Mouse (Mus musculus) heart, embryonic 14.5 days (tissue): Measurements from ENCODE around the gene Tyw3. TPM values are rescaled to one million over a fixed set of nuclear protein-coding genes. Genes with fewer than 3 reads are reported as not detected.

Experiments
- ATAC-seq: fragments of 200-750 bp; cut with Nextera tagmentation; 2 replicates; pipeline ENCODE4 v1.8.0; 2017; ENCODE audit warnings: low read depth, moderate TSS enrichment; ENCODE audit not compliant: insufficient number of reproducible peaks, insufficient read depth, low FRiP score
- H3K27ac ChIP-seq, 2 experiments: fragments of 200-500 bp in 1 of 2; fragments of 300-500 bp in 1 of 2; sonication (generic) in 1 of 2; replicated peaks in 1 of 2; 2 replicates each; pipeline ENCODE4 v1.5.1; 2012 to 2014; ENCODE audit warnings: low read depth in 2 of 2, low read length in 2 of 2, control low read depth in 1 of 2, mild to moderate bottlenecking in 1 of 2, mixed read lengths in 1 of 2; ENCODE audit not compliant: control insufficient read depth in 1 of 2, insufficient read depth in 1 of 2
- H3K27me3 ChIP-seq: fragments of 300-500 bp; sonication (generic); 2 replicates; pipeline ENCODE4 v1.6.1; 2014; ENCODE audit warnings: mild to moderate bottlenecking, low read length, control low read depth; ENCODE audit not compliant: control insufficient read depth, insufficient read depth
- H3K36me3 ChIP-seq: fragments of 300-500 bp; sonication (generic); 2 replicates; pipeline ENCODE4 v1.6.1; 2014; ENCODE audit warnings: mild to moderate bottlenecking, control low read depth, low read length, mixed read lengths; ENCODE audit not compliant: control insufficient read depth, insufficient read depth
- H3K4me1 ChIP-seq, 2 experiments: fragments of 200-500 bp in 1 of 2; fragments of 300-500 bp in 1 of 2; sonication (generic) in 1 of 2; 2 replicates each; pipeline ENCODE4 v1.6.1; 2012 to 2014; ENCODE audit warnings: low read length in 2 of 2, control low read depth in 1 of 2, mixed read lengths in 1 of 2; ENCODE audit not compliant: control insufficient read depth in 2 of 2, insufficient read depth in 2 of 2
- H3K4me2 ChIP-seq: fragments of 300-500 bp; sonication (generic); 2 replicates; pipeline ENCODE4 v1.6.1; 2014; ENCODE audit warnings: mild to moderate bottlenecking, low read length
- H3K4me3 ChIP-seq, 2 experiments: fragments of 200-500 bp in 1 of 2; fragments of 300-500 bp in 1 of 2; sonication (generic) in 1 of 2; 2 replicates each; pipeline ENCODE4 v1.5.1; 2012 to 2014; ENCODE audit warnings: low read length in 2 of 2, mild to moderate bottlenecking in 2 of 2, control low read depth in 1 of 2, low read depth in 1 of 2, moderate library complexity in 1 of 2; ENCODE audit not compliant: control insufficient read depth in 1 of 2, insufficient read depth in 1 of 2
- H3K9ac ChIP-seq: fragments of 300-500 bp; sonication (generic); 2 replicates; pipeline ENCODE4 v1.6.1; 2014; ENCODE audit warnings: mild to moderate bottlenecking, low read length
- H3K9me3 ChIP-seq: fragments of 300-500 bp; sonication (generic); 2 replicates; pipeline ENCODE4 v1.6.1; 2016; ENCODE audit warnings: low read length, control low read depth; ENCODE audit not compliant: control insufficient read depth
- WGBS: fragments of 180-500 bp; shearing (Covaris S2); extraction: QIAGEN DNeasy Blood & Tissue Kit; methylation state at CpG from one replicate; pipeline ENCODE4 v1.1.7; 2014; 5-methylcytosine and 5-hydroxymethylcytosine counted together
- polyA plus RNA-seq: library from polyadenylated mRNA; unstranded; fragments of >200 nt; fragmentation: Nextera tagmentation; extraction: Ambion mirVana; gene quantifications from 2 replicates; pipeline ENCODE4 v1.2.1, GENCODE M21; 2014

The Tyw3 gene
- polyA plus RNA-seq, 1 experiment from 2014 or later: 11.9 TPM

DNA sequence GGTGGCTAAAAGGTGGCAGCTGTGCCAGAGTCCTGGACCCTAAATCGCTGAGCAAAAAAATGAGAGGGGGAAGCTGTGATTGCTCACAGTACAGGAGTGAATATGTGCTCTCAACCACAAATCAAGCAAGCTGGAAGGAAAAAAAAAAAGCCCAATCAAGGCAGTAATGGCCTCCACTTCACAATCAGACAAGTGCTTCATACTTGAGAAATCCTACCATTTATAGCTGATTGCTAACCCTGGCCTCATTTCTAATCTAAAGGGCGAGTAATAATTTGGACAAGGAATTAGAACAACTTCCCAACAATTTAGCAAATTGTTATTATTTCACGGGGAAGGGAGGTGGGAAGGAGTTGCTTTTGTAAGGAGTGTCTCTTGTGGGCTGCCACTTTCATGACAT, 31.5 kb downstream of the Tyw3 start:
- no peak for ATAC-seq
- WGBS: 64% methylated on average over 3 of the region's 3 CpGs
- Histone ChIP-seq H3K27ac (no peak overlapping the region), H3K36me3 (no peaks in the 10 kb centered on the region), H3K4me3 (no peak overlapping the region), H3K9ac (no peak overlapping the region), H3K4me2 (no peak overlapping the region), H3K9me3 (no peaks in the 10 kb centered on the region), H3K27me3 (peaks cover 7% of the 10 kb centered on the region), H3K4me1 (peaks cover 3 to 6% of the 10 kb centered on the region in 2 experiments)

DNA sequence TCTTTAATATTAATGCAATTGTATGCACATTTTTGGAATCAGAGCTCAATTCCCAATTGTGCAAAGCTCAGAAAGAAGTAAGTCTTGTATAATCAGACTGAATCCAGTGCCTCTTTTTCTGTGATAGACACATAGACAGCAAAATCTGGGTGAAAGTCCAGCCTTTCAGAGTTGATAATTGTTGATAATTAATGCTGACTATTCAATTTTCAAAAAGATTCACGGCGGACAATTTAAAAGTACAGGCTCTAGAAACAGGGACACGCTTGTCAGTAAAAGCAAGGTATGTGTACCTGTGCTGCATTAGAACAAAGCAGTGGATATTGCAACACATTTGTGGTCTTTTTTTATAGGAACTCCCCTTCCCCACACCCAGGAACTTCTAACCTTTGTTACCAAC, 34.7 kb downstream of the Tyw3 start:
- H3K4me2 ChIP-seq: no peak overlapping the region

GRCm38 (mm10) chr3:154551035-154551411, 45.9 kb downstream of the Tyw3 start:
- no peak for ATAC-seq
- Histone ChIP-seq H3K36me3 (no peaks in the 10 kb centered on the region), H3K4me1 (peaks cover 3 to 11% of the 10 kb centered on the region in 2 experiments; a peak in 2 of 4 replicates), H3K9me3 (no peaks in the 10 kb centered on the region), H3K4me3 (no peak overlapping the region), H3K27ac (no peak overlapping the region), H3K9ac (no peak overlapping the region), H3K27me3 (peaks cover 23% of the 10 kb centered on the region; the same call in 1 of the 2 replicates), H3K4me2 (no peak overlapping the region)
- WGBS: 56% methylated on average over 5 of the region's 5 CpGs

More for the DNA sequence above, 34.7 kb downstream of the Tyw3 start:
- whole genome bisulfite sequencing: 91% methylated on average over 3 of the region's 3 CpGs
- Histone ChIP-seq H3K9ac (no peak overlapping the region), H3K4me1 (peaks cover 3 to 6% of the 10 kb centered on the region in 2 experiments), H3K27ac (no peak overlapping the region), H3K36me3 (no peaks in the 10 kb centered on the region), H3K9me3 (no peaks in the 10 kb centered on the region), H3K27me3 (no peaks in the 10 kb centered on the region; the same call in 1 of the 2 replicates), H3K4me3 (no peak overlapping the region)
- no peak for ATAC-seq

GRCm38 (mm10) chr3:154550326-154551034, 46.4 kb downstream of the Tyw3 start:
- Histone ChIP-seq H3K4me1 (peaks cover 3 to 11% of the 10 kb centered on the region in 2 experiments; a peak in 2 of 4 replicates), H3K4me3 (no peak overlapping the region), H3K9me3 (no peaks in the 10 kb centered on the region), H3K36me3 (no peaks in the 10 kb centered on the region), H3K27me3 (peaks cover 23% of the 10 kb centered on the region; the same call in 1 of the 2 replicates), H3K4me2 (no peak overlapping the region), H3K9ac (no peak overlapping the region), H3K27ac (no peak overlapping the region)
- no peak for ATAC-seq
- 58% methylated on average over 17 of the region's 17 CpGs for WGBS

DNA sequence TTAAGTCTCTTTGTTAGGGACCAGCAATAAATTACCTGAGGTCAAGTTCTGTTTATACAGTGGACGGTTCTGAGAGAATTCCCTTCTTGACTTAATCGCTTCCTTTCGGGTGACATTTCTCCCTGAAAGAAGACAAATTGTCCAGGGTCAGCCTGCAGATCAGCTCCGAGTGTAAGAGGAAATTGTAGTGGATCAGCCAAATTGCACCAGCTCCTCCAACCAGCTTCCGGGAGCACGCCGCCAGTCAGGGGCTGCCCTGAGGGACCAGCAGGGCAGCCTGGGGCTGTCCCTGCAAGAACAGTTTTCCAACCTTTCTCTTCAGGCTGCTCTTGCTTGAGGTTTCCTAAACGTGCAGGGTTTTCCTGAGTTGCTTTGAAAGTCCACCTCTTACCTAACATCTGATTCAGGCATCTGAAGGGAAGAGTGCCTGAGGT, 48.0 kb downstream of the Tyw3 start:
- no peak overlapping the region for H3K4me3 ChIP-seq
- WGBS: 26% methylated on average over 8 of the region's 8 CpGs
- H3K36me3 ChIP-seq: no peaks in the 10 kb centered on the region
- H3K9me3 ChIP-seq: no peaks in the 10 kb centered on the region
- H3K9ac ChIP-seq: no peak overlapping the region
- no peak for ATAC-seq
- peaks cover 23% of the 10 kb centered on the region; the same call in 1 of the 2 replicates for H3K27me3 ChIP-seq
- peaks cover 3 to 11% of the 10 kb centered on the region in 2 experiments; a peak in 2 of 4 replicates for H3K4me1 ChIP-seq
- no peak overlapping the region for H3K27ac ChIP-seq
- 0 out of 2 replicates have a peak overlapping the region, but pooled peaks have one; percentile 9 for H3K4me2 ChIP-seq

- Histone ChIP-seq H3K9ac (0 out of 2 replicates have a peak overlapping the region, but pooled peaks have one; percentile 12), H3K9me3 (no peaks in the 10 kb centered on the region), H3K4me2 (peak overlapping the region; percentile 57), H3K27me3 (peaks cover 23% of the 10 kb centered on the region; the same call in 1 of the 2 replicates), H3K4me3 (peak overlapping the region in 1 of 2 experiments; percentile 26; a peak in 2 of 4 replicates), H3K27ac (no peak overlapping the region), H3K4me1 (peaks cover 3 to 11% of the 10 kb centered on the region in 2 experiments; a peak in 2 of 4 replicates), H3K36me3 (no peaks in the 10 kb centered on the region)
- 7% methylated on average over 20 of the region's 20 CpGs for WGBS
- no peak for ATAC-seq
These were observed 49.1 kb downstream of the Tyw3 start for GRCm38 (mm10) chr3:154547549-154548426.

DNA sequence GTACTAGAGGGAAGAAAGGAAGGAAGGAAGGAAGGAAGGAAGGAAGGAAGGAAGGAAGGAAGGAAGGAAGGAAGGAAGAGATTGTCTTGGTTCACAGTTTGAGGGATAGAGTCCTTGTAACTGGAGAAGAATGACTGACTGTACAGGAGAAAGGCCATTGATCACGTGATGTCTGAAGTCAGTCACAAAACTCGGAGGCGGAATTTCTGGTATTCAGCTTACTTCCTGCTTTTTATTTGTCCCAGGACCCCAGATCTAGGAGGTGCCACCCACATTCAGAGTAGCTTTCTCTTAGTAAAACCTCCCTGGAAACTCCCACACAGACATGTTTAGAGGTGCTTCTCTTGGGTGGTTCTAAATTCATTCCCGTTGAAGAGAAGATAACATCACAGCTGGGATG, 50.7 kb downstream of the Tyw3 start:
- Histone ChIP-seq H3K4me2 (no peak overlapping the region), H3K27ac (no peak overlapping the region), H3K36me3 (no peaks in the 10 kb centered on the region), H3K4me3 (no peak overlapping the region), H3K27me3 (peaks cover 23% of the 10 kb centered on the region; the same call in 1 of the 2 replicates), H3K4me1 (peaks cover 3 to 11% of the 10 kb centered on the region in 2 experiments; a peak in 2 of 4 replicates), H3K9ac (no peak overlapping the region), H3K9me3 (no peaks in the 10 kb centered on the region)
- WGBS: 42% methylated on average over 4 of the region's 4 CpGs
- no peak for ATAC-seq
